Mouse (Mus musculus) right cerebral cortex, postnatal 14 days (tissue): ENCODE data around the gene Naa40.

Experiments used
- DNase-seq: peaks from one replicate; pipeline ENCODE4 v3.0.0; 2022

Naa40 gene

DNA sequence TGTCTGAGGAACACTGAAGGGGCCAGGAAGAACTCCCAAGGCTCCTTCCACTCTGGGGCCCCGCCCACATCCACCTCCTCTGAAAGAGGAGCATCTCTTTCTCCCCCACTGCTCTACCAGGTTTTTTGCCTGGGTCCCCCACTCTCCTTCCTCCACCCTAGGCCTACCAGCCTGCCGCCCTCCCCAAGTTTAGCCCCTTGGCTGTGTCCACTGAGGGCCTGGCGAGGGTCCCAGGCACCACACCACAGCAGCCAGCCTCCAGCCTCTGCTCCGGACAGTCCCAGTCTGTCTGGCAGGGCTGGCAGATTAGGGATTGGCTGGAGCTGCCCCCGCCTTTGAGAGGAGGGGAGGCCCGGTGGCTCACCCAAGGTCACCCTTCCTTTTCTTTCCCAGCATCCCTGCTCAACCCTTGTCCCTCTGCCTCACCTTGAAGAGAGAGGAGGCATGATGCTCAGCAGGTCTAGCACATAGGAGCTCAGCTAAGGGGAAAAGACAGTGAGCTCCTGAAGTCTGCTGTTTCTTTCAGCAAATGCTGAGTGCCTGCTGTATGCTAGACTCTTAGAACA lies 23.9 kb upstream of the Naa40 start:
- DNase-seq = peak; percentile 40

- peak; percentile 85 for DNase-seq
Measured at GRCm38 (mm10) chr19:7264088-7264765, 23.2 kb upstream of the Naa40 start.

DNA sequence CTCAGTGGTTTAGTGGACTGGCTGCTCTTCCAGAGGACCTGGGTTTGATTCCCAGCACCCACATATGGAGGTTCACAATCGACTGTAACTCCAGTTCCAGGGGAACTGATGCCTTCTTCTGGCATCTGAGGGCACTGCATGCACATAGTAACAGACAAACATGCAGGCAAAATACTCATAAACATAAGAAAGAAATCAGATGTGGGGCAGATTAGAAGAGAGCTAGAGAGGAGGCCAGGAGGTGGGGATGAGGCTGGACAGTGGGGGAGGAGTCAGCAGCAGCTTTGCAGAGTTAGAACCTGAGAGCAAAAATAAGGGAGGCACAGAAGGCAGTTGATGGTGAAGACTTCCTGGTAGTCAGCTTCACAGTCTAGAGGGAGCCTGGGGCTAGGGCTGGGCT lies 21.6 kb upstream of the Naa40 start:
- no peak for DNase-seq

- DNase-seq = no peak
Measured at GRCm38 (mm10) chr19:7261964-7262363, 21.0 kb upstream of the Naa40 start.

GRCm38 (mm10) chr19:7261476-7261875 lies 20.5 kb upstream of the Naa40 start:
- no peak for DNase-seq

- no peak for DNase-seq
Measured at GRCm38 (mm10) chr19:7257881-7258280, 16.9 kb upstream of the Naa40 start.

- no peak for DNase-seq
Measured at GRCm38 (mm10) chr19:7246021-7246420, 5.0 kb upstream of the Naa40 start.

GRCm38 (mm10) chr19:7240291-7240690 lies 692 bp downstream of the Naa40 start:
- no peak for DNase-seq

DNA sequence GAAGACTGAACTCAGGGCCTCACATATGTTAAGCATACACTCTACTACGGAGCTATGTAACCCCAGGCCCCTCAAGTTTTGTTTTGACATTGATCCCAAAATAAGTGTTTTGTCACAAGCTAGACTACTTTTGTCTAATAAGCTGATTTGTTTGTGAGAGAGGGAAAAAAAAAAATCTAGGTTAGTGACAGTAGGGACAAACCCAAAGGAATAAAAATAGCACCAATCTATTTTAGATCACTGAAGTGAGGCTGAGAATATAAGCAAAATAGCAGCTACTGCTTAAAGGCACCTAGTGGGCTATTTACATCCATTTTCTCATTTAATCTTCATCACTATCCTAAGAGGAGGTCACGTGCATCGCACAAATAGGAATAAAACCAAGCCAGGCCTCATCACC lies 1.4 kb downstream of the Naa40 start:
- no peak for DNase-seq

DNA sequence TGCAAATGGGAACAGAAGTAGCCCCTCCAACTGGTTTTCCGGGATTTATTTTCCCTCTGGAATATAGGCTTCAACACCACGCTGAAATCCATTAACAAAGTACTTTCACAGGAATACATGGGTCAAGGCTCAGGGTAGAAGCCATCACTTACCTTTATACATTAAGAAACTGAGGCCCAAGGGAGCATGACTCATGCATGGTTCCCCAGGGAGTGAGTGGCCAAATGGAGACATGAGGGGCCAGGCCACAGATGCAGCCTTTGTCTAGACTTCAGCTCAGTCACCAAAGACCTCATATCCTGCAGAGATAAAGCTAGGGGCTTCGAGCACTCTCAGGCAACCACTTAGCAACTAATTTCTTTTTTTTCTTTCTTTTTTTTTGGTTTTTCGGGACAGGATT lies 4.2 kb downstream of the Naa40 start:
- DNase-seq = no peak

DNA sequence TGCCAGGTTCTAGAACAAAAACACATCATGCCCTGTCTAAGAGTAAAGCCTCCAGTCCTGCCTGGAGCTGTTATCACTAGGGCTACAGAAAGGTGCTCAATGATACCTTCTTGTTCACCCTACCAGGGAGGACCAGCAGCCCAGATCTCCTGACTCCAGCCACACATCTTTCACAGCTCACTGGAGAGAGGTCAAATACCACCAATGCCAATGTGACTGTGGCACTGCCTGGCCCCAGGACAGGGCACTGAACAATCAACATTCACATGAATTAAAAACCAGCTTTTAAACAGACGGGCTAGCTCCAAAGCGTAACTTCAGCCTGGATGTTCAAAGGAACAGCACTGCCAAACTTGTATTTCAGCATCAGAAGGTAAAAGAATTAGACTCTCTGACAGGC lies 5.0 kb downstream of the Naa40 start:
- no peak for DNase-seq

DNA sequence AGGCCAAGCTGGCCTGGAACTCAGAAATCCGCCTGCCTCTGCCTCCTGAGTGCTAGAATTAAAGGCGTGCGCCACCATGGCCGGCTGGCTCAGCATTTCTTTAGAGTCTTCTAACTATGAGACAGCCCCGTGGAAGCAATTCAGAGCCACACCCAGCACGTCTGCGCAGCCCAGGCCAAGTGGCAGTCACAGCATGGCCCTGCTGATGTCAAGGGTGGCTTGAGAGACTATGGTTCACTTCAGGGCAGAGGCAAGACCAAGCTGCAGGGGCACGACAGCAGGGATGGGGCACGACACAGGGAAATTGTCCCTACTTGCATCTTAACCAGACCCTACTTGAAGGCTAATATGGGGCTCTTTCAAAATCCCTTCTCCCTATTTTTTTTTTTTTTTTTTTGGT lies 5.5 kb downstream of the Naa40 start:
- no peak for DNase-seq

- DNase-seq = peak; percentile 75
Measured at GRCm38 (mm10) chr19:7234537-7235221, 6.3 kb downstream of the Naa40 start.

DNA sequence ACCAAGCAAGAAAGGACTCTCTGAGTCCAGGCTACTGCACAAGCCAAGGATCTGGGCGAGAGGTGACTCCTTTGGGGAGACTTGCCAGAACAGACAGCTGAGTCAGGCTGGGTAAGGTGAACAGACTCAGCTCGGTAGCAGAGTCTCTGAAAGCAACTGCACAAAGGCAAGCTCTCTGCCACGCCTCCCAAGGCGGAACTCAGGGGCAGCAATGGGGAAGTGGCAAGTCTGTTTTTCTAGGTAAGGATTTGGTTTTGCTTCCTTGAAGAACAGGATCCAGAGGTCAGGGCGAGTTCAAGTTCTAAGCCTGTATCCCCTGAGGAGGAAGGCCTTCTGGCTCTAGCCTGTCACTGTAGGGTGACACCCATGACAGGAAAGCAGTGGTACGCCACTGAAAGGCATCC lies 14.5 kb downstream of the Naa40 start:
- no peak for DNase-seq

DNA sequence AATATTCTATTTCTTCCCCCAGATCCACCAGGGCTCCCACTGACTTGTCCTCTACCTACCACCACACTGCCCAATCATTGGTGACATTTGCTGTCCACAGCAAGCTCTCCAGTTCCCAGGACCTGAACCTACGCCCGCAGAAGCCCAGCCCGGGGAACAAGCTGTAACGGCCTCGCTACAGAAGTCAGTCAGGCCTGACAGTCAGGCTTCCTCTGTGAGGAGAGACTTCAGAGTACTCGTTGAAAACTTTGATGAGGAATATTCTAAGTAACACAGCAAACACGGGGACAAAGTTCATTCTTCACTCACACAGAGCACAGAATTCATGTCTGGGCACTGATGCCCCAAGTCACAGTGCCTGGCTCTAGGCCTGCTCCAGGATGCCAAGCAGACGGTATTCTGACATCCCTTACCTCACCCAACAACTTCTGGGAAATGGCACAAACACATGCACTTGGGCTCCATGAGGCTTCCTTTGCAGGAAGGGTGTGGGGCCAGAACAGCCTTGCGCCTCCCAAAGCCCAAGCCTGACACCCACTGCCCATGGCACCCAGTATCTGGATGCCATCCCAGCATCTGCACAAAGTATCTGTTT lies 15.8 kb downstream of the Naa40 start:
- no peak for DNase-seq

DNA sequence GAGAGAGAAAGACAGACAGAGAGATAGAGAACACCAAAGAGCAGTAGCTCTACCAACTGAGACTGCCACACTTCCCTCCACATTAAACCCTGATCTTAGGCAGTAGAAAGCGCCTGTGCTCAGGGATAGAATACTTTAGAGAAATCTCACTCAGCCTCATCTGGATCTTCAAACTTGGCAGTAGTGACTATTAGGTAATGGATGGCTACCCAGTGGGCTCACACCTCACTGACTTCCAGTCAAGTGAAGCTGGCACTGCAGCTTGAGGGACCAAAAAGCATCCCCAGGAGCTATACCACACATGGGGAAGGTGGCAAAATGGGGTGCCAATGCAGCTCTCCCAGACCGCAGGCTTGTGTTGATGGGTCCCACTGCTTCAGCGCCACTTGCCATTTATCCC lies 16.7 kb downstream of the Naa40 start:
- no peak for DNase-seq

GRCm38 (mm10) chr19:7223488-7223887 lies 17.5 kb downstream of the Naa40 start:
- no peak for DNase-seq

GRCm38 (mm10) chr19:7222196-7222595 lies 18.8 kb downstream of the Naa40 start:
- DNase-seq = no peak

- DNase-seq = no peak
Measured at GRCm38 (mm10) chr19:7218753-7219152, 22.2 kb downstream of the Naa40 start.

- DNase-seq = no peak
Measured at GRCm38 (mm10) chr19:7217926-7218267, 23.1 kb downstream of the Naa40 start.

GRCm38 (mm10) chr19:7217162-7217925 lies 23.6 kb downstream of the Naa40 start, which contains the start of gene Cox8a:
Gene Cox8a, minus strand, starts transcription at chr19:7217616.
- peak; percentile 92 for DNase-seq

DNA sequence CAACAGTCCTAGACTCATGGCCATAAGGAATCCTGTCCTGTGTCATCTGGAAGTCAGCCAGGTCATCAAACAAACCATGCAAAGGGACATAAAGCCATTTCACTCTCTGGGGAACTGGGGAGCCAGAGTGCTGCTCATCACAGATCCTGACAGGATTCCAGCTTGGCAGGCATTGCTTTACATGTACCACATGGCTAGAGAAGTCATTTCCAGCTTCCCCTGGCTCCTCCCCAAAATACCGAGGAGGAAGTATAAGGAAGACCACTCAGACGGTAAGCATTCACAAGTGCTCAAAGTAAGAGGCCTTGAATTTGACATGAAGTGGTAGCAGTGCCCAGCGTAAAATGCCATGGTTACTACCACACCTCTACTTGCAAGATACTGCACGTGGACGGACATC lies 26.5 kb downstream of the Naa40 start:
- DNase-seq = no peak

DNA sequence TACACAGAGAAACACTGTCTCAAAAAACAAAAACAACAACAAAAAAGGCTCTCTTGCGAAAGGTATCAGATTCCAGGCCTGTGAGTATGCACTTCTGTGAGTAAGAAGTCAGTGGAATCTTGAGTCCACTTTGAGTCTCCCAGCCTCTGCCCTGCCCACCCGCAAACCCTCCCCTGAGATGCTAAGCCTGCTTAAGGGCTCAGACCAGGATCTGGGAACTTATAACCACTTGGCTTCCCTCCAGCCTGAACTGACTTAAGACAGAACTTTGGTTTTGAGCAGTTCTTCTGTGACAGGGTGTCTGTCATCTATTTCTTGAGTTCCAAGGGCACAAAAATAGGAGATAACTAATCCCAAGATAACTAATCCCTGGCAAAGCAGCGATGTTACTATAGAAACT lies 28.0 kb downstream of the Naa40 start:
- DNase-seq = no peak
